Mouse (Mus musculus): ENCODE results near the gene Rnd1. TPM values are rescaled to one million over a fixed set of nuclear protein-coding genes. Genes with fewer than 3 reads are reported as not detected.

Gene Rnd1
- polyA plus RNA-seq, 1 experiment: 3.4 TPM

GRCm38 (mm10) chr15:98714230-98714652, 37.0 kb upstream of the Rnd1 start:
- H3K4me1 ChIP-seq (ENCODE audit: control insufficient read depth, insufficient read depth, insufficient read length): no peaks in the 10 kb centered on the region
- H3K27ac ChIP-seq (ENCODE audit: insufficient read depth, low read length): no peak overlapping the region
- TF ChIP-seq CTCF (IDR thresholded peaks at IDR 0.05; ENCODE audit: extremely low read depth, insufficient read depth, insufficient read length, insufficient replicate concordance): no peak
- WGBS: 63% methylated on average over 5 of the region's 5 CpGs
- no peaks in the 10 kb centered on the region for H3K27me3 ChIP-seq (ENCODE audit: control insufficient read depth, insufficient read depth, low read length)
- DNase-seq (ENCODE audit: low read depth in 1 of 2, low spot score in 2 of 2): no peak
- H3K4me3 ChIP-seq (ENCODE audit: extremely low read depth, insufficient read depth, insufficient read length): no peak overlapping the region
- H3K36me3 ChIP-seq (ENCODE audit: control insufficient read depth, insufficient read depth, low read length): no peaks in the 10 kb centered on the region

DNA sequence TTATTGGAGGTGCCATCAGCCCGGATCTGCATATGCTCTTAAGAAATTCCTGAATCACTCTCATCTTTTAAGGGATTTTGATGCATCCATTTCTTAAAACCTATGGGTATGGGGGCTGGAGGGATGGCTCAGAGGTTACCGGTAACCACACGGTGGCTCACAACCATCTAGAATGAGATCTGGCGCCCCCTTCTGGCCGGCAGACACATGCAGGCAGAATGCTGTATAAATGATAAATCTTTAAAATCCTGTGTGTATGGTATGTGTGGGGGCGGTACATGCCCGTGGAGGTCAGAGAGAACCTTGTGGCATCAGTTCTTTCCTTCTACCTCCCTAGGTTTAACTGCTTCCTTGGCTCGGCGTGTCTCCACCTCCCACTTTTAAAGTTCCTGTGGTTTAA, 33.2 kb upstream of the Rnd1 start:
- no peaks in the 10 kb centered on the region for H3K4me1 ChIP-seq (ENCODE audit: control insufficient read depth, insufficient read depth, insufficient read length)
- DNase-seq (ENCODE audit: low read depth in 1 of 2, low spot score in 2 of 2): peak; percentile 32 to 69
- no peaks in the 10 kb centered on the region for H3K36me3 ChIP-seq (ENCODE audit: control insufficient read depth, insufficient read depth, low read length)
- 17% methylated on average over 9 of the region's 9 CpGs for WGBS
- no peak overlapping the region for H3K4me3 ChIP-seq (ENCODE audit: extremely low read depth, insufficient read depth, insufficient read length)
- TF ChIP-seq CTCF (IDR thresholded peaks at IDR 0.05; ENCODE audit: extremely low read depth, insufficient read depth, insufficient read length, insufficient replicate concordance): peak; percentile 60; the same call in 1 of the 2 replicates
- no peak for TF ChIP-seq POLR2A (IDR thresholded peaks at IDR 0.05; ENCODE audit: low read depth, low read length)
- no peak overlapping the region for H3K27ac ChIP-seq (ENCODE audit: insufficient read depth, low read length)
- no peaks in the 10 kb centered on the region for H3K27me3 ChIP-seq (ENCODE audit: control insufficient read depth, insufficient read depth, low read length)

- no peaks in the 10 kb centered on the region for H3K36me3 ChIP-seq (ENCODE audit: control insufficient read depth, insufficient read depth, low read length)
- H3K4me3 ChIP-seq (ENCODE audit: extremely low read depth, insufficient read depth, insufficient read length): peak within 1 kb of the TSS; percentile 51; the same call in 1 of the 2 replicates
- DNase-seq (ENCODE audit: low read depth in 1 of 2, low spot score in 2 of 2): peak; percentile 56 to 60
- H3K27me3 ChIP-seq (ENCODE audit: control insufficient read depth, insufficient read depth, low read length): no peaks in the 10 kb centered on the region
- 17% methylated on average over 16 of the region's 16 CpGs for WGBS
- TF ChIP-seq POLR2A (IDR thresholded peaks at IDR 0.05; ENCODE audit: low read depth, low read length): no peak
- TF ChIP-seq CTCF (IDR thresholded peaks at IDR 0.05; ENCODE audit: extremely low read depth, insufficient read depth, insufficient read length, insufficient replicate concordance): peak; percentile 61; the same call in 1 of the 2 replicates
- H3K4me1 ChIP-seq (ENCODE audit: control insufficient read depth, insufficient read depth, insufficient read length): no peaks in the 10 kb centered on the region
- no peak within 1 kb of the TSS for H3K27ac ChIP-seq (ENCODE audit: insufficient read depth, low read length)
Measured at GRCm38 (mm10) chr15:98707766-98708372, 30.6 kb upstream of the Rnd1 start, which contains the start of gene Ccdc65. TSS of gene Ccdc65 (plus strand) at chr15:98708207.

DNA sequence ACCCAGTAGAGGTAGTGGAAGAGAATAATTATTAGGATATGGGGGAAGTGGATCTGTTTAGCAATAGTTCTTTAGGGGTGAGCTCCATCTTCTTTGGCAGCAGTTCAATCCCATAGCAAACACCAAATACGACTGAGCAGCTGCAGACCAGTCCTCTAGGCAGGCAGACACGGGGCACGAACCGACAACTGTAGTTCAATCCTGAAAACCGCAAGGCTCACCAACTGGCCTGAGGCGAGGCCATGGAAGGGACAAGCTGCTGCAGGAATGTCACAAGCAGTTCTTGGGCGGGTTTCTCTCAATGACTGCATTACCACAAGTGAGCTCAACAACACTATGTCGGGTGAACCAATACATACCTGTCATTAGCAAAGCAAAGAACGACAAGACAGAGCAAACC, 27.1 kb upstream of the Rnd1 start:
- Histone ChIP-seq H3K4me1 (ENCODE audit: control insufficient read depth, insufficient read depth, insufficient read length) (no peaks in the 10 kb centered on the region), H3K27me3 (ENCODE audit: control insufficient read depth, insufficient read depth, low read length) (peaks cover 1% of the 10 kb centered on the region), H3K27ac (ENCODE audit: insufficient read depth, low read length) (no peak overlapping the region), H3K36me3 (ENCODE audit: control insufficient read depth, insufficient read depth, low read length) (no peaks in the 10 kb centered on the region), H3K4me3 (ENCODE audit: extremely low read depth, insufficient read depth, insufficient read length) (no peak overlapping the region)
- no peak for TF ChIP-seq CTCF (IDR thresholded peaks at IDR 0.05; ENCODE audit: extremely low read depth, insufficient read depth, insufficient read length, insufficient replicate concordance)
- no peak for TF ChIP-seq POLR2A (IDR thresholded peaks at IDR 0.05; ENCODE audit: low read depth, low read length)
- 64% methylated on average over 9 of the region's 9 CpGs for WGBS
- no peak for DNase-seq (ENCODE audit: low read depth in 1 of 2, low spot score in 2 of 2)

DNA sequence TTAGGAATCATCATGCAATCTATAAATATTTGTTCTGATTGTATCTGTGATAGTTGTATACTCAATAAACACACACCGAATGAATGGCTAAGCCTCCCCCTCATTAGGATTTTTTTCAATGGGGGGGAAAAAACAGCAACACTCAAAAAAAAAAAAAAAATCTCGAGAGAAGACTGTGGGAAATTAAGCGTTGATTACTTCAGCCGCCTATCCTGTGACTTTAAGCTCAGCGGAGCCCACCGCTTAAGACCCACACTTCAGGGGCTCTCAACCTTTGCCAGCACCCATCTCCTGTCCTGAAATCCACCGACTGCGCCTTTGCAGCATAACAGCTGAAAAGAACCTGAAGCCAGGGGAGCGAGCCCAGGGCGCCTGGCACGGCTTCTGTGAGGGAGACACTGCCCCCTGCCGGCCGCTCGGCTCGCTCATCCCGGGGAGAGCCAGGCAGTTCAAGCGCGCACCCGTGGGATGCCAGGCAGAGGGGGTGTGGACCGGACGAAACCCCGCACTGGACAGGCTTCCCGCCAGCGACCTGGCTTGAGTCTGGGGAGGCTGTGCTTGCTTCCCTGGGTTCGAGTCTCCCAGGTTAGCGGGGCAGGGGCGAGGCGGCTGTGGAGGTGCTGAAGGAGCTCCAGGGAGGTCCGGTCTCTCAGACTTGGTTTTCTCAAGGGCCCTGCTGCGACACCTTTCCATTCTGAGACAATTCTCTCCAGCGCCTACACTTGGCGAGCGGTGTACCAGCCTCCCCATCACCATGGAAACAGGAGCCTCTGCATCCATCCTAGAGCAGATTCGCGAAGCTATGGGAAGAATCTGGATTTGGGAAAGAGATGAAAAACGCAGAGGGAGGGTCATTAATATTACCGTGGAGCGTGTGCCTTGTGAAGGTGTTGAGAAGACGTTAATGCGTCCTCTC, 22.2 kb upstream of the Rnd1 start:
- DNase-seq (ENCODE audit: low read depth in 1 of 2, low spot score in 2 of 2): peak; percentile 33 to 76
- Histone ChIP-seq H3K27me3 (ENCODE audit: control insufficient read depth, insufficient read depth, low read length) (peaks cover 1% of the 10 kb centered on the region), H3K4me1 (ENCODE audit: control insufficient read depth, insufficient read depth, insufficient read length) (no peaks in the 10 kb centered on the region), H3K36me3 (ENCODE audit: control insufficient read depth, insufficient read depth, low read length) (no peaks in the 10 kb centered on the region), H3K27ac (ENCODE audit: insufficient read depth, low read length) (no peak overlapping the region), H3K4me3 (ENCODE audit: extremely low read depth, insufficient read depth, insufficient read length) (no peak overlapping the region)
- 7% methylated on average over 40 of the region's 40 CpGs for WGBS
- TF ChIP-seq POLR2A (IDR thresholded peaks at IDR 0.05; ENCODE audit: low read depth, low read length): no peak
- peak; percentile 86 for TF ChIP-seq CTCF (IDR thresholded peaks at IDR 0.05; ENCODE audit: extremely low read depth, insufficient read depth, insufficient read length, insufficient replicate concordance)

DNA sequence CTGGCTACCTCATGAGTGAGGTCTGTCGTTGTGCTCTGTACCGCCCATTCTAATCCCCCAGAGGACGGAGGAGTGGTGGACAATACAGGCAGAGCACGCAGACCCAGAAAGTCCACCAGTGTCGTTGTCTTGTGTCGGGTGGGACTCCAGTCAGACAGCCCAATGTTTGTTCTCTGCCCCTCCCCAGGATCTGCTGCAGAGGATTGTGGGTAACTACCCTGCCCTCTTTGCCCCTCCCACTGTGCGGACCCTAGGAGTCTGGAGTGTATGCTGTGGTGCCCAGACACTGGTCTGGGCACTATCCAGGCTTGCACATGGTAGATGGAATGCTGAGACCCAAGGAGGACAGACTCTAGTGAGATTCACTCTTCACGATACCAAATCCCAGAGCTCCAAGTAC, 19.0 kb upstream of the Rnd1 start:
- Histone ChIP-seq H3K27me3 (ENCODE audit: control insufficient read depth, insufficient read depth, low read length) (peaks cover 1% of the 10 kb centered on the region), H3K36me3 (ENCODE audit: control insufficient read depth, insufficient read depth, low read length) (no peaks in the 10 kb centered on the region), H3K27ac (ENCODE audit: insufficient read depth, low read length) (no peak overlapping the region), H3K4me3 (ENCODE audit: extremely low read depth, insufficient read depth, insufficient read length) (no peak overlapping the region), H3K4me1 (ENCODE audit: control insufficient read depth, insufficient read depth, insufficient read length) (no peaks in the 10 kb centered on the region)
- 73% methylated on average over 8 of the region's 8 CpGs for WGBS
- DNase-seq (ENCODE audit: low read depth in 1 of 2, low spot score in 2 of 2): no peak
- TF ChIP-seq CTCF (IDR thresholded peaks at IDR 0.05; ENCODE audit: extremely low read depth, insufficient read depth, insufficient read length, insufficient replicate concordance) (no peak), POLR2A (IDR thresholded peaks at IDR 0.05; ENCODE audit: low read depth, low read length) (no peak)
